Mouse (Mus musculus) MEL (cell line): ENCODE results near the gene Ccdc12. TPM values are rescaled to one million over a fixed set of nuclear protein-coding genes. Genes with fewer than 3 reads are reported as not detected.

Experiments used
- DNase-seq: peaks from one replicate; pipeline ENCODE4 v3.0.0; 2011; ENCODE audit warnings: low read depth, low spot score
- H3K27ac ChIP-seq: 2 replicates; pipeline ENCODE4 v1.5.1; 2012; ENCODE audit warnings: low read depth, mild to moderate bottlenecking, control low read depth, low read length, moderate library complexity; ENCODE audit not compliant: control insufficient read depth
- H3K27me3 ChIP-seq, 2 experiments: fragments of 150-350 bp in 1 of 2; sonication (generic) in 1 of 2; 2 replicates each; pipeline ENCODE4 v1.6.1; 2012; ENCODE audit warnings: low read length in 2 of 2, mild to moderate bottlenecking in 2 of 2, improper control_type of control experiment in 1 of 2, moderate library complexity in 1 of 2; ENCODE audit not compliant: insufficient read depth in 2 of 2, control insufficient read depth in 1 of 2
- H3K36me3 ChIP-seq, 2 experiments: 2 replicates each; pipeline ENCODE4 v1.6.1; 2012 to 2014; ENCODE audit warnings: low read length in 2 of 2, improper control_type of control experiment in 1 of 2, inconsistent platforms in 1 of 2, mild to moderate bottlenecking in 1 of 2; ENCODE audit not compliant: insufficient read depth in 2 of 2, control insufficient read depth in 1 of 2
- H3K4me1 ChIP-seq, 2 experiments: fragments of 150-350 bp in 1 of 2; sonication (generic) in 1 of 2; 2 replicates each; pipeline ENCODE4 v1.6.1; 2012; ENCODE audit warnings: low read length in 2 of 2, improper control_type of control experiment in 1 of 2, mild to moderate bottlenecking in 1 of 2; ENCODE audit not compliant: insufficient read depth in 2 of 2, control insufficient read depth in 1 of 2
- H3K4me3 ChIP-seq, 2 experiments: fragments of 150-350 bp in 1 of 2; sonication (generic) in 1 of 2; 2 replicates each; pipeline ENCODE4 v1.5.1; 2012; ENCODE audit warnings: low read depth in 2 of 2, low read length in 2 of 2, mild to moderate bottlenecking in 2 of 2, moderate library complexity in 2 of 2, control low read depth in 1 of 2, improper control_type of control experiment in 1 of 2; ENCODE audit not compliant: control insufficient read depth in 1 of 2, insufficient read depth in 1 of 2
- H3K79me2 ChIP-seq: 2 replicates; pipeline ENCODE4 v1.6.1; 2012; ENCODE audit warnings: mild to moderate bottlenecking, low read length, moderate library complexity; ENCODE audit not compliant: control insufficient read depth, poor library complexity, insufficient read depth
- H3K9ac ChIP-seq: 2 replicates; pipeline ENCODE4 v1.6.1; 2012; ENCODE audit warnings: low read depth, mild to moderate bottlenecking, control low read depth, low read length, moderate library complexity; ENCODE audit not compliant: control insufficient read depth, poor library complexity, severe bottlenecking
- H3K9me3 ChIP-seq: fragments of 150-350 bp; sonication (generic); replicated peaks from 2 replicates; pipeline ENCODE4 v1.6.1; 2012; ENCODE audit warnings: mild to moderate bottlenecking, low read length, improper control_type of control experiment, moderate library complexity; ENCODE audit not compliant: insufficient read depth
- CHD2 ChIP-seq: IDR thresholded peaks from 2 replicates; pipeline ENCODE4 v1.6.1; 2011; ENCODE audit warnings: low read length, improper control_type of control experiment
- CTCF ChIP-seq, 3 experiments: IDR thresholded peaks in 2 of 3; conservative IDR thresholded peaks in 1 of 3; 2 replicates each; pipeline ENCODE4 v1.5.1; 2011 to 2012; ENCODE audit warnings: low read length in 3 of 3, low read depth in 2 of 3, mild to moderate bottlenecking in 2 of 3, improper control_type of control experiment in 1 of 3, inconsistent platforms in 1 of 3, mixed read lengths in 1 of 3, moderate library complexity in 1 of 3; ENCODE audit not compliant: control insufficient read depth in 1 of 3, insufficient read depth in 1 of 3, poor library complexity in 1 of 3, severe bottlenecking in 1 of 3
- ELF1 ChIP-seq: IDR thresholded peaks from 2 replicates; pipeline ENCODE4 v1.6.1; 2014; ENCODE audit warnings: low read depth, mild to moderate bottlenecking, inconsistent platforms, low read length, improper control_type of control experiment, moderate library complexity
- EP300 ChIP-seq, 2 experiments: IDR thresholded peaks; 2 replicates each; pipeline ENCODE4 v1.6.1; 2011; ENCODE audit warnings: improper control_type of control experiment in 2 of 2, low read length in 2 of 2, low read depth in 1 of 2, mild to moderate bottlenecking in 1 of 2
- JUND ChIP-seq: IDR thresholded peaks from 2 replicates; pipeline ENCODE4 v1.6.1; 2011; ENCODE audit warnings: low read depth, mild to moderate bottlenecking, improper control_type of control experiment, low read length
- MAFK ChIP-seq: IDR thresholded peaks from 2 replicates; pipeline ENCODE4 v1.6.1; 2011; ENCODE audit warnings: low read depth, mild to moderate bottlenecking, low read length, improper control_type of control experiment, borderline replicate concordance
- MAZ ChIP-seq: IDR thresholded peaks from 2 replicates; pipeline ENCODE4 v1.6.1; 2012; ENCODE audit warnings: low read depth, mild to moderate bottlenecking, inconsistent platforms, low read length, improper control_type of control experiment
- MEF2A ChIP-seq: IDR thresholded peaks from 2 replicates; pipeline ENCODE4 v1.6.1; 2014; ENCODE audit warnings: low read depth, mild to moderate bottlenecking, inconsistent platforms, low read length, improper control_type of control experiment; ENCODE audit not compliant: poor library complexity, insufficient replicate concordance, severe bottlenecking; ENCODE audit errors: extremely low read depth
- MXI1 ChIP-seq: IDR thresholded peaks from 2 replicates; pipeline ENCODE4 v1.6.1; 2011; ENCODE audit warnings: mild to moderate bottlenecking, low read depth, low read length, improper control_type of control experiment
- NELFE ChIP-seq: IDR thresholded peaks from 2 replicates; pipeline ENCODE4 v1.6.1; 2011; ENCODE audit warnings: low read depth, low read length, improper control_type of control experiment
- POLR2AphosphoS5 ChIP-seq: IDR thresholded peaks from 2 replicates; pipeline ENCODE4 v1.6.1; 2012; ENCODE audit warnings: low read depth, borderline replicate concordance, mild to moderate bottlenecking, inconsistent platforms, low read length, moderate library complexity, mixed read lengths
- TAL1 ChIP-seq: IDR thresholded peaks from 2 replicates; pipeline ENCODE4 v1.6.1; 2012; ENCODE audit warnings: mild to moderate bottlenecking, inconsistent platforms, low read length, moderate library complexity, mixed read lengths
- TBP ChIP-seq: IDR thresholded peaks from 2 replicates; pipeline ENCODE4 v1.8.0; 2011; ENCODE audit warnings: low read depth, low read length, improper control_type of control experiment
- TCF12 ChIP-seq: IDR thresholded peaks from 2 replicates; pipeline ENCODE4 v1.6.1; 2014; ENCODE audit warnings: low read depth, mild to moderate bottlenecking, inconsistent platforms, low read length, improper control_type of control experiment, moderate library complexity
- USF1 ChIP-seq: IDR thresholded peaks from 2 replicates; pipeline ENCODE4 v1.6.1; 2014; ENCODE audit warnings: low read depth, mild to moderate bottlenecking, inconsistent platforms, low read length, improper control_type of control experiment, moderate library complexity
- ZC3H11A ChIP-seq: IDR thresholded peaks from 2 replicates; pipeline ENCODE4 v1.6.1; 2012; ENCODE audit warnings: low read depth, mild to moderate bottlenecking, inconsistent platforms, low read length, improper control_type of control experiment
- ZKSCAN1 ChIP-seq: IDR thresholded peaks from 2 replicates; pipeline ENCODE4 v1.6.1; 2012; ENCODE audit warnings: low read depth, mild to moderate bottlenecking, inconsistent platforms, low read length, improper control_type of control experiment, moderate library complexity
- ZMIZ1 ChIP-seq: IDR thresholded peaks from 2 replicates; pipeline ENCODE4 v1.6.1; 2012; ENCODE audit warnings: low read depth, mild to moderate bottlenecking, inconsistent platforms, low read length, improper control_type of control experiment, moderate library complexity
- ZNF384 ChIP-seq: IDR thresholded peaks from 2 replicates; pipeline ENCODE4 v1.6.1; 2012; ENCODE audit warnings: low read depth, mild to moderate bottlenecking, inconsistent platforms, low read length, improper control_type of control experiment
- polyA plus RNA-seq, 2 experiments: library from polyadenylated mRNA; stranded (reverse) in 1 of 2; unstranded in 1 of 2; fragments of >175 nt in 1 of 2; fragments of >200 nt in 1 of 2; gene quantifications; 2 replicates each; pipeline versions ENCODE4 v1.2.1 to v1.2.4; 2012; ENCODE audit warnings: low replicate concordance in 2 of 2, low read depth in 1 of 2; ENCODE audit not compliant: insufficient read length in 2 of 2, insufficient read depth in 1 of 2, missing spikeins in 1 of 2
- total RNA-seq: library from RNA; depleted of rRNA; stranded (reverse); fragments of 300-350 nt; gene quantifications from 2 replicates; pipeline ENCODE4 v1.2.3, GENCODE M21; 2012

The Ccdc12 gene
- total and polyA plus RNA-seq, 3 experiments: 112 to 129 TPM; not detected in 1

DNA sequence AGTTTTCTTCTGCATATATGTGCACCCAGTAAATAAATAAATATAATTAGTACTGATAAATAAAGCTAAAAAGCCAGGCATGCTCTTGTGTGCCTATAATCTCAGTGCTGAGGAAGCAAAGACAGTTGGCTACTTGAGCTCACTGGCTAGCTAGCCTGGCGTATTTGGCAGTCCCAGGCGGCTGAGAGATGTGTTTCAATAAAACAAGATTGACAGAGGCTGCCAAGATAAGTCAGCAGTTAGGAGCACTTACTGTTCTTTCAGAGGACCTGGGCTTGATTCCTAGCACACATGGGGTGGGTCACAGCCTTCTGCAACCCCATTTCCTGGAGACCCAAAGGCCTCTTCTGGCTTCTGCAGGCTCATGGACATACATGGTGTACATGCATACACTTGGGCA is 31.5 kb downstream of the Ccdc12 start:
- Histone ChIP-seq H3K4me1 (peaks cover 0 to 16% of the 10 kb centered on the region in 2 experiments; a peak in 2 of 4 replicates), H3K4me3 (no peak overlapping the region), H3K36me3 (peaks cover 0 to 12% of the 10 kb centered on the region in 2 experiments; a peak in 3 of 4 replicates), H3K9ac (no peak overlapping the region), H3K27ac (no peak overlapping the region), H3K79me2 (peaks cover 5% of the 10 kb centered on the region), H3K9me3 (no peaks in the 10 kb centered on the region), H3K27me3 (no peaks in the 10 kb centered on the region)
- no peak for DNase-seq
- TF ChIP-seq NELFE: no peak
- no peak for TF ChIP-seq TAL1
- no peak for TF ChIP-seq JUND
- TF ChIP-seq POLR2AphosphoS5: no peak
- TF ChIP-seq MEF2A: no peak
- no peak for TF ChIP-seq ELF1
- no peak for TF ChIP-seq MAFK
- TF ChIP-seq CTCF (IDR thresholded peaks at IDR 0.05 in 2 of 3, conservative IDR thresholded peaks at IDR 0.05 in 1 of 3; ENCODE audit: control insufficient read depth in 1 of 3, insufficient read depth in 1 of 3, low read depth in 2 of 3, low read length in 3 of 3, poor library complexity in 1 of 3, severe bottlenecking in 1 of 3): no peak
- TF ChIP-seq ZMIZ1: no peak
- TF ChIP-seq TCF12: no peak
- TF ChIP-seq ZC3H11A: no peak
- TF ChIP-seq TBP: no peak
- no peak for TF ChIP-seq ZKSCAN1
- no peak for TF ChIP-seq CHD2
- no peak for TF ChIP-seq USF1
- TF ChIP-seq MAZ: no peak
- no peak for TF ChIP-seq EP300 (IDR thresholded peaks at IDR 0.05; ENCODE audit: low read depth in 1 of 2, low read length in 2 of 2)
- no peak for TF ChIP-seq MXI1
- no peak for TF ChIP-seq ZNF384

DNA sequence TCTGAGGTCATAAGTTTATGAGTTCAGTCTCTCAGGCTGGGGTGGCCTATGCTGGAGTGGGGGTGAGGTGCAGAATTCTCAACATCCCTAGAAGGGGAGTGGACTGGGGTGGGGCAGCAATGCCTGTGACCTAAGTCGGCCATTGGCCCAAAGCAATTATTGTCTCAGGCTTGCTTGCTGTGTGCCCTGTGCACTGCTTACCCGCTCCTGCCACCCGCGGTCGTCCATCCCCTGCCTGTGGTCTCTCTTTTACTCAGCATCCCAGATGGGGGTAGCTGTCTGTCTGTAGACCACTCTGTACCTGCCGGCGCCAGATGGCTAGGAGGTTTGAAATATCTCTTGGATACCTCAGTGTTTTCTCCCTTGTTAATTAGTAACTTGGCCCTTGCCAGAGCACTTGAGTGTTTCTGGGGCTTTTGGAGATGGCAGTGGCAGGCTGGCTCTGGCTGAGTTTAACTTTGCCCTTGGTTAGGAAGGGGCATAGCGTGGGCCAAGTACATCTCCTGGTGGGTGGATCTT is 33.0 kb downstream of the Ccdc12 start:
- Histone ChIP-seq H3K4me3 (no peak overlapping the region), H3K27me3 (no peaks in the 10 kb centered on the region), H3K79me2 (peaks cover under 1% of the 10 kb centered on the region), H3K36me3 (peaks cover 0 to 11% of the 10 kb centered on the region in 2 experiments; a peak in 3 of 4 replicates), H3K4me1 (peaks cover 0 to 12% of the 10 kb centered on the region in 2 experiments; a peak in 2 of 4 replicates), H3K9ac (no peak overlapping the region), H3K9me3 (no peaks in the 10 kb centered on the region), H3K27ac (no peak overlapping the region)
- no peak for DNase-seq
- TF ChIP-seq CHD2: no peak
